Mouse (Mus musculus) myocyte (in vitro differentiated cells): ENCODE measurements around the gene Olfr1507. TPM values are rescaled to one million over a fixed set of nuclear protein-coding genes. Genes with fewer than 3 reads are reported as not detected.

Experiments used
- H3K27me3 ChIP-seq: one replicate; pipeline ENCODE4 v1.6.1; 2011; ENCODE audit not compliant: control insufficient read depth, insufficient read depth, insufficient read length
- H3K36me3 ChIP-seq: one replicate; pipeline ENCODE4 v1.6.1; 2011; ENCODE audit not compliant: control insufficient read depth, insufficient read depth
- H3K4me2 ChIP-seq: one replicate; pipeline ENCODE4 v1.6.1; 2011; ENCODE audit warnings: low read depth, control low read depth
- H3K4me3 ChIP-seq: one replicate; pipeline ENCODE4 v1.5.1; 2011; ENCODE audit warnings: mild to moderate bottlenecking, control low read depth, moderate library complexity
- H3K79me2 ChIP-seq: one replicate; pipeline ENCODE4 v1.6.1; 2011; ENCODE audit not compliant: control insufficient read depth, insufficient read depth
- H3ac ChIP-seq: one replicate; pipeline ENCODE4 v1.6.1; 2011; ENCODE audit not compliant: control insufficient read depth, insufficient read length
- CEBPB ChIP-seq: IDR thresholded peaks from 2 replicates; pipeline ENCODE4 v1.6.1; 2011; ENCODE audit warnings: mild to moderate bottlenecking, moderate library complexity; ENCODE audit not compliant: poor library complexity, insufficient read depth, severe bottlenecking
- E2F4 ChIP-seq: IDR thresholded peaks from one replicate; pipeline ENCODE4 v1.6.1; 2011; ENCODE audit warnings: mild to moderate bottlenecking, control low read depth, moderate library complexity; ENCODE audit not compliant: insufficient read depth
- MAX ChIP-seq: IDR thresholded peaks from one replicate; pipeline ENCODE4 v1.6.1; 2011; ENCODE audit warnings: low read depth, mild to moderate bottlenecking, control low read depth
- MYOD1 ChIP-seq, 3 experiments: IDR thresholded peaks; one replicate each; pipeline ENCODE4 v1.6.1; 2011; ENCODE audit warnings: control low read depth in 2 of 3, low read depth in 2 of 3, mild to moderate bottlenecking in 2 of 3, moderate library complexity in 1 of 3; ENCODE audit not compliant: insufficient read length in 2 of 3, control insufficient read depth in 1 of 3
- MYOG ChIP-seq, 3 experiments: IDR thresholded peaks; one replicate each; pipeline ENCODE4 v1.6.1; 2011; ENCODE audit warnings: control low read depth in 2 of 3, low read depth in 2 of 3, mild to moderate bottlenecking in 2 of 3; ENCODE audit not compliant: insufficient read length in 2 of 3, control insufficient read depth in 1 of 3, insufficient read depth in 1 of 3
- POLR2A ChIP-seq: IDR thresholded peaks from one replicate; pipeline ENCODE4 v1.6.1; 2011; ENCODE audit warnings: low read depth, mild to moderate bottlenecking, control low read depth, moderate library complexity; ENCODE audit not compliant: insufficient read length
- POLR2AphosphoS2 ChIP-seq: IDR thresholded peaks from one replicate; pipeline ENCODE4 v1.6.1; 2011; ENCODE audit warnings: low read depth, control low read depth; ENCODE audit not compliant: insufficient read length
- REST ChIP-seq: IDR thresholded peaks from one replicate; pipeline ENCODE4 v1.6.1; 2011; ENCODE audit warnings: mild to moderate bottlenecking, control low read depth, moderate library complexity; ENCODE audit not compliant: insufficient read depth, insufficient read length
- SRF ChIP-seq: IDR thresholded peaks from one replicate; pipeline ENCODE4 v1.6.1; 2011; ENCODE audit warnings: low read depth; ENCODE audit not compliant: control insufficient read depth, insufficient read length
- TCF12 ChIP-seq: IDR thresholded peaks from one replicate; pipeline ENCODE4 v1.6.1; 2011; ENCODE audit warnings: mild to moderate bottlenecking, control low read depth; ENCODE audit not compliant: poor library complexity, insufficient read depth, severe bottlenecking
- TCF3 ChIP-seq: IDR thresholded peaks from one replicate; pipeline ENCODE4 v1.6.1; 2011; ENCODE audit warnings: low read depth, control low read depth; ENCODE audit not compliant: insufficient read length
- USF1 ChIP-seq: IDR thresholded peaks from one replicate; pipeline ENCODE4 v1.6.1; 2011; ENCODE audit warnings: low read depth, mild to moderate bottlenecking, control low read depth, moderate library complexity
- polyA plus RNA-seq: library from polyadenylated mRNA; unstranded; fragments of >200 nt; fragmentation: generic; extraction: Trizol; gene quantifications from one replicate; pipeline ENCODE4 v1.2.1, GENCODE M21; 2012; ENCODE audit warnings: missing spikeins

Olfr1507 gene
- not detected for polyA plus RNA-seq

- H3K79me2 ChIP-seq: no peaks in the 10 kb centered on the region
- TF ChIP-seq SRF (no peak), TCF12 (no peak), MYOG (IDR thresholded peaks at IDR 0.05; ENCODE audit: control insufficient read depth in 1 of 3, insufficient read depth in 1 of 3, insufficient read length in 2 of 3, low read depth in 2 of 3) (no peak), MAX (no peak), TCF3 (no peak), POLR2A (no peak), POLR2AphosphoS2 (no peak), REST (no peak), MYOD1 (IDR thresholded peaks at IDR 0.05; ENCODE audit: control insufficient read depth in 1 of 3, insufficient read length in 2 of 3, low read depth in 2 of 3) (no peak), USF1 (no peak), E2F4 (no peak), CEBPB (no peak)
- no peak within 1 kb of the TSS for H3K4me2 ChIP-seq
Measured at GRCm38 (mm10) chr14:52495516-52495915, at the start of gene Olfr1507. TSS of gene Olfr1507 (minus strand) at chr14:52495749.

GRCm38 (mm10) chr14:52533336-52533735, 37.8 kb upstream of the Olfr1507 start:
- TF ChIP-seq SRF (no peak), MYOD1 (IDR thresholded peaks at IDR 0.05; ENCODE audit: control insufficient read depth in 1 of 3, insufficient read length in 2 of 3, low read depth in 2 of 3) (no peak), MYOG (IDR thresholded peaks at IDR 0.05; ENCODE audit: control insufficient read depth in 1 of 3, insufficient read depth in 1 of 3, insufficient read length in 2 of 3, low read depth in 2 of 3) (no peak), REST (no peak), TCF3 (no peak), MAX (no peak), USF1 (no peak), POLR2AphosphoS2 (no peak), POLR2A (no peak), E2F4 (no peak), TCF12 (no peak), CEBPB (no peak)
- H3K4me3 ChIP-seq: no peak overlapping the region
- no peak overlapping the region for H3ac ChIP-seq
- no peak overlapping the region for H3K4me2 ChIP-seq
- no peaks in the 10 kb centered on the region for H3K79me2 ChIP-seq
- H3K27me3 ChIP-seq: no peaks in the 10 kb centered on the region
- no peaks in the 10 kb centered on the region for H3K36me3 ChIP-seq

More at GRCm38 (mm10) chr14:52495516-52495915, at the start of gene Olfr1507:
- no peak within 1 kb of the TSS for H3K4me3 ChIP-seq
- no peak within 1 kb of the TSS for H3ac ChIP-seq
- no peaks in the 10 kb centered on the region for H3K27me3 ChIP-seq
- no peaks in the 10 kb centered on the region for H3K36me3 ChIP-seq

- no peaks in the 10 kb centered on the region for H3K36me3 ChIP-seq
- no peak overlapping the region for H3ac ChIP-seq
- H3K27me3 ChIP-seq: no peaks in the 10 kb centered on the region
- no peak overlapping the region for H3K4me2 ChIP-seq
- no peaks in the 10 kb centered on the region for H3K79me2 ChIP-seq
- TF ChIP-seq SRF (no peak), POLR2AphosphoS2 (no peak), REST (no peak), USF1 (no peak), MYOG (IDR thresholded peaks at IDR 0.05; ENCODE audit: control insufficient read depth in 1 of 3, insufficient read depth in 1 of 3, insufficient read length in 2 of 3, low read depth in 2 of 3) (no peak), TCF12 (no peak), MYOD1 (IDR thresholded peaks at IDR 0.05; ENCODE audit: control insufficient read depth in 1 of 3, insufficient read length in 2 of 3, low read depth in 2 of 3) (no peak), TCF3 (no peak), E2F4 (no peak), MAX (no peak), POLR2A (no peak), CEBPB (no peak)
- no peak overlapping the region for H3K4me3 ChIP-seq
Measured at GRCm38 (mm10) chr14:52524952-52525351, 29.4 kb upstream of the Olfr1507 start.

- Histone ChIP-seq H3K27me3 (no peaks in the 10 kb centered on the region), H3K4me2 (no peak within 1 kb of the TSS), H3ac (no peak within 1 kb of the TSS), H3K36me3 (no peaks in the 10 kb centered on the region), H3K4me3 (no peak within 1 kb of the TSS), H3K79me2 (no peaks in the 10 kb centered on the region)
- no peak for TF ChIP-seq POLR2AphosphoS2
- TF ChIP-seq MAX: no peak
- TF ChIP-seq SRF: no peak
- TF ChIP-seq TCF3: no peak
- TF ChIP-seq MYOD1 (IDR thresholded peaks at IDR 0.05; ENCODE audit: control insufficient read depth in 1 of 3, insufficient read length in 2 of 3, low read depth in 2 of 3): no peak
Measured at GRCm38 (mm10) chr14:52467395-52467794, 28.2 kb downstream of the Olfr1507 start, which contains the start of gene Olfr1508. TSS of gene Olfr1508 (minus strand) at chr14:52467495.

- H3K27me3 ChIP-seq: no peaks in the 10 kb centered on the region
- H3K4me3 ChIP-seq: no peak overlapping the region
- no peaks in the 10 kb centered on the region for H3K36me3 ChIP-seq
- H3K79me2 ChIP-seq: no peaks in the 10 kb centered on the region
- TF ChIP-seq USF1 (no peak), MYOG (IDR thresholded peaks at IDR 0.05; ENCODE audit: control insufficient read depth in 1 of 3, insufficient read depth in 1 of 3, insufficient read length in 2 of 3, low read depth in 2 of 3) (no peak), MYOD1 (IDR thresholded peaks at IDR 0.05; ENCODE audit: control insufficient read depth in 1 of 3, insufficient read length in 2 of 3, low read depth in 2 of 3) (no peak), TCF3 (no peak), POLR2AphosphoS2 (no peak), MAX (no peak)
- no peak overlapping the region for H3ac ChIP-seq
- no peak overlapping the region for H3K4me2 ChIP-seq
Measured at GRCm38 (mm10) chr14:52465738-52466137, 29.8 kb downstream of the Olfr1507 start.
